Mouse (Mus musculus): ENCODE results near the gene Lbhd1. TPM values are rescaled to one million over a fixed set of nuclear protein-coding genes. Genes with fewer than 3 reads are reported as not detected.

The Lbhd1 gene
- total and polyA plus RNA-seq, 3 experiments, result 15.5 to 123 (median 46.5) TPM

DNA sequence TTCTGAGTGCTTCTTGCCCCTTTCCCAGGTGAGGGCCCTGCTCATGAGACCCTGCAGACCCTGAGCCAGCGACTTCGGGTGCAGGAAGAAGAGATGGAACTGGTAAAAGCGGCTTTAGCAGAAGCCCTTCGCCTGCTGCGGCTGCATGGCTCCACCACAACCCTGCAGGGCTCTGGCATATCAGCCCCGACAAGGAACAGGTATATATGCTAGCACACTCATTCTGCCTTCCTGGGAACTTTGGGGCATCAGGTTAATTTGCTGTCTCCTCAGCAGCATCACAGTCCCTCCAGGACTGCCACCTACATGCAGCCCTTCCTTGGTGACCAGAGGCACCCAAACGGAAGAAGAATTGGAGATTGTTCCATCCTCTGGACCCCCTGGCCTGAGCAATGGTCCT lies 47.2 kb downstream of the Lbhd1 start:
- TF ChIP-seq SMC3 (IDR thresholded peaks at IDR 0.05; ENCODE audit: low read depth, low read length), result no peak
- no peak for TF ChIP-seq CHD1 (IDR thresholded peaks at IDR 0.05; ENCODE audit: low read depth, low read length)
- no peak for TF ChIP-seq GABPA (IDR thresholded peaks at IDR 0.05; ENCODE audit: low read depth, low read length)
- no peak for TF ChIP-seq HCFC1 (IDR thresholded peaks at IDR 0.05; ENCODE audit: low read depth, low read length)
- no peak for TF ChIP-seq NRF1 (IDR thresholded peaks at IDR 0.05; ENCODE audit: insufficient read depth, low read depth, low read length, poor library complexity, severe bottlenecking)
- no peak for TF ChIP-seq ZKSCAN1 (IDR thresholded peaks at IDR 0.05; ENCODE audit: low read depth, low read length)
- no peak for TF ChIP-seq SIN3A (IDR thresholded peaks at IDR 0.05; ENCODE audit: low read length)
- no peak for TF ChIP-seq MEF2A (IDR thresholded peaks at IDR 0.05; ENCODE audit: extremely low read depth, insufficient replicate concordance, low read depth, low read length, poor library complexity, severe bottlenecking)
- no peak for TF ChIP-seq MAZ (IDR thresholded peaks at IDR 0.05; ENCODE audit: low read depth, low read length)
- no peak for TF ChIP-seq ZC3H11A (IDR thresholded peaks at IDR 0.05; ENCODE audit: low read depth, low read length)
- peaks cover 0 to 27% of the 10 kb centered on the region in 2 experiments; a peak in 2 of 4 replicates for H3K36me3 ChIP-seq (ENCODE audit: control insufficient read depth in 1 of 2, insufficient read depth in 2 of 2, low read length in 2 of 2)
- H3K9me3 ChIP-seq (replicated peaks; ENCODE audit: insufficient read depth, low read length), result no peaks in the 10 kb centered on the region
- H3K79me2 ChIP-seq (ENCODE audit: control insufficient read depth, insufficient read depth, low read length, poor library complexity), result no peaks in the 10 kb centered on the region; the same call in none of the 2 replicates
- no peaks in the 10 kb centered on the region for H3K27me3 ChIP-seq (ENCODE audit: control insufficient read depth in 1 of 2, insufficient read depth in 2 of 2, low read length in 2 of 2)
- H3K27ac ChIP-seq (ENCODE audit: control insufficient read depth, low read depth, low read length), result no peak overlapping the region
- no peak overlapping the region; the same call in 1 of the 2 replicates for H3K9ac ChIP-seq (ENCODE audit: control insufficient read depth, low read depth, low read length, poor library complexity, severe bottlenecking)
- no peak for DNase-seq (ENCODE audit: low read depth, low spot score)
- H3K4me1 ChIP-seq (ENCODE audit: control insufficient read depth in 1 of 2, insufficient read depth in 2 of 2, low read length in 2 of 2), result peaks cover 18 to 37% of the 10 kb centered on the region in 2 experiments
- no peak overlapping the region for H3K4me3 ChIP-seq (ENCODE audit: control insufficient read depth in 1 of 2, insufficient read depth in 1 of 2, low read depth in 2 of 2, low read length in 2 of 2)

DNA sequence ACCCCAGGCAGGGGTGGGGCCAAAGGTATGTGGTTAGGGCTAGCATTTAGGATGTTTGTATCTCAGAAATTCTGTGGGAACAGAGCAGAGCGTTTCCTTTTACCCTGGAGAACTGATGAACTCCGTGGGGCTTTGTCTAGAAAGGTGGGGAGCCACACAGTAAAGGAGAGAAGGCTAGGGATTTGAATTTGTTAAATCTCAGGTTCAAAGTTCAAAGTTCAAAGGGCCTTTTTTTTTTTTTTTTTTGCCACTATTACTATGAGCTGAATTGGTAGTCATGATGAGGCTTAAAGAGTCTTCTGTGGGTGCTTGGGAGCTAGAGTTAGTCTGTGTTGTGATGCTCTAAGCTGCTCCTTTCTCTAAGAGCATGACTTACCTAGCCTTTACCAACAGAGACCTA lies 53.2 kb downstream of the Lbhd1 start:
- Histone ChIP-seq H3K27me3 (ENCODE audit: control insufficient read depth in 1 of 2, insufficient read depth in 2 of 2, low read length in 2 of 2) (no peaks in the 10 kb centered on the region), H3K27ac (ENCODE audit: control insufficient read depth, low read depth, low read length) (no peak overlapping the region), H3K36me3 (ENCODE audit: control insufficient read depth in 1 of 2, insufficient read depth in 2 of 2, low read length in 2 of 2) (peaks cover 0 to 7% of the 10 kb centered on the region in 2 experiments; a peak in 2 of 4 replicates), H3K9ac (ENCODE audit: control insufficient read depth, low read depth, low read length, poor library complexity, severe bottlenecking) (no peak overlapping the region), H3K4me1 (ENCODE audit: control insufficient read depth in 1 of 2, insufficient read depth in 2 of 2, low read length in 2 of 2) (peaks cover 4 to 12% of the 10 kb centered on the region in 2 experiments; a peak in 3 of 4 replicates), H3K9me3 (replicated peaks; ENCODE audit: insufficient read depth, low read length) (no peaks in the 10 kb centered on the region), H3K4me3 (ENCODE audit: control insufficient read depth in 1 of 2, insufficient read depth in 1 of 2, low read depth in 2 of 2, low read length in 2 of 2) (no peak overlapping the region), H3K79me2 (ENCODE audit: control insufficient read depth, insufficient read depth, low read length, poor library complexity) (no peaks in the 10 kb centered on the region)
- DNase-seq (ENCODE audit: low read depth, low spot score), result no peak
- TF ChIP-seq MEF2A (IDR thresholded peaks at IDR 0.05; ENCODE audit: extremely low read depth, insufficient replicate concordance, low read depth, low read length, poor library complexity, severe bottlenecking) (no peak), MAX (IDR thresholded peaks at IDR 0.05; ENCODE audit: low read length) (no peak), SIN3A (IDR thresholded peaks at IDR 0.05; ENCODE audit: low read length) (no peak), USF1 (IDR thresholded peaks at IDR 0.05; ENCODE audit: low read depth, low read length) (no peak), CHD2 (IDR thresholded peaks at IDR 0.05; ENCODE audit: low read length) (no peak), TBP (IDR thresholded peaks at IDR 0.05; ENCODE audit: low read depth, low read length) (no peak), POLR2AphosphoS5 (IDR thresholded peaks at IDR 0.05; ENCODE audit: borderline replicate concordance, low read depth, low read length) (no peak), KAT2A (conservative IDR thresholded peaks at IDR 0.05; ENCODE audit: low read depth, low read length) (no peak), CTCF (IDR thresholded peaks at IDR 0.05 in 2 of 3, conservative IDR thresholded peaks at IDR 0.05 in 1 of 3; ENCODE audit: control insufficient read depth in 1 of 3, insufficient read depth in 1 of 3, low read depth in 2 of 3, low read length in 3 of 3, poor library complexity in 1 of 3, severe bottlenecking in 1 of 3) (no peak), E2F4 (IDR thresholded peaks at IDR 0.05; ENCODE audit: borderline replicate concordance, low read depth, low read length) (no peak), USF2 (IDR thresholded peaks at IDR 0.05; ENCODE audit: borderline replicate concordance in 1 of 2, insufficient read depth in 1 of 2, low read depth in 1 of 2, low read length in 2 of 2) (no peak), MXI1 (IDR thresholded peaks at IDR 0.05; ENCODE audit: low read depth, low read length) (no peak), POLR2A (IDR thresholded peaks at IDR 0.05; ENCODE audit: control insufficient read depth in 1 of 2, insufficient read depth in 1 of 2, low read depth in 1 of 2, low read length in 2 of 2, poor library complexity in 1 of 2) (no peak), UBTF (IDR thresholded peaks at IDR 0.05; ENCODE audit: borderline replicate concordance, insufficient read depth, low read depth, low read length) (no peak)
